ENCODE assay signal across 9 mouse cellular contexts in genomic region chr2:35322404-35323164, GRCm38 (mm10). TPM values are rescaled to one million over a fixed set of nuclear protein-coding genes. Genes with fewer than 3 reads are reported as not detected.
DNase-seq lines count a peak whose midpoint lies in the region; ATAC-seq and TF ChIP-seq lines count a peak whose summit lies in the region.
"Had no signal": no experiment of that assay in that cellular context is flagged by ENCODE, and none has a peak within 500 bp of the region (broad histone marks: within the 10 kb centered on the region; RNA-seq: fewer than 3 reads in every experiment).

No protein-coding gene starts in this region.

- H3K9ac ChIP-seq in forebrain, embryonic 13.5 days: no peak overlapping the region; the same call in 1 of the 2 replicates
- 0 out of 2 replicates have a peak overlapping the region, but pooled peaks have one; percentile 5 for H3K9ac ChIP-seq in neural tube, embryonic 13.5 days
- no peak overlapping the region for H3K9ac ChIP-seq in lung, embryonic 14.5 days
- 0 out of 2 replicates have a peak overlapping the region, but pooled peaks have one; percentile 31 for H3K9ac ChIP-seq in stomach, postnatal 0 days (ENCODE audit: low read length)
- H3K9ac ChIP-seq: limb, embryonic 12.5 days had no signal

- peaks cover 13% of the 10 kb centered on the region for H3K4me1 ChIP-seq in forebrain, embryonic 13.5 days
- peaks cover 9% of the 10 kb centered on the region for H3K4me1 ChIP-seq in forebrain, embryonic 10.5 days
- peaks cover 24% of the 10 kb centered on the region for H3K4me1 ChIP-seq in neural tube, embryonic 13.5 days (replicated peaks)
- no peaks in the 10 kb centered on the region for H3K4me1 ChIP-seq in lung, embryonic 14.5 days (ENCODE audit: insufficient read depth)
- H3K4me1 ChIP-seq in stomach, postnatal 0 days (replicated peaks; ENCODE audit: control insufficient read depth, insufficient read depth): no peaks in the 10 kb centered on the region; the same call in 1 of the 2 replicates
- H3K4me1 ChIP-seq: limb, embryonic 12.5 days had no signal

- H3K27ac ChIP-seq in forebrain, embryonic 13.5 days: peak overlapping the region; percentile 45; the same call in 1 of the 2 replicates
- no peak overlapping the region for H3K27ac ChIP-seq in forebrain, embryonic 10.5 days
- H3K27ac ChIP-seq in neural tube, embryonic 13.5 days (replicated peaks): peak overlapping the region; percentile 43
- no peak overlapping the region for H3K27ac ChIP-seq in lung, embryonic 14.5 days (ENCODE audit: low read depth)
- H3K27ac ChIP-seq in stomach, postnatal 0 days (replicated peaks): peak overlapping the region; percentile 81
- H3K27ac ChIP-seq: limb, embryonic 12.5 days had no signal

- no peak for TF ChIP-seq CTCF in lung, embryonic 14.5 days (IDR thresholded peaks at IDR 0.05; ENCODE audit: low read depth)
- TF ChIP-seq CTCF in stomach, postnatal 0 days (IDR thresholded peaks at IDR 0.05; ENCODE audit: low read depth): no peak

- H3K27me3 ChIP-seq in forebrain, embryonic 13.5 days: no peaks in the 10 kb centered on the region
- no peaks in the 10 kb centered on the region; the same call in 1 of the 2 replicates for H3K27me3 ChIP-seq in forebrain, embryonic 10.5 days (ENCODE audit: poor library complexity, severe bottlenecking)
- no peaks in the 10 kb centered on the region for H3K27me3 ChIP-seq in neural tube, embryonic 13.5 days
- H3K27me3 ChIP-seq in lung, embryonic 14.5 days (ENCODE audit: insufficient read depth, low read length): no peaks in the 10 kb centered on the region
- no peaks in the 10 kb centered on the region; the same call in 1 of the 2 replicates for H3K27me3 ChIP-seq in stomach, postnatal 0 days (ENCODE audit: control insufficient read depth, insufficient read depth, low read length)

- DNase-seq in forebrain, embryonic 10.5 days (ENCODE audit: extremely low spot score, low spot score): no peak
- DNase-seq in neural tube, embryonic 10.5 days (ENCODE audit: extremely low spot score, low spot score): no peak
- DNase-seq in heart, adult 9 months (ENCODE audit: low spot score in 2 of 2): peak; percentile 75 to 76
- DNase-seq in lung, embryonic 14.5 days: peak; percentile 55
- peak; percentile 89 for DNase-seq in stomach, postnatal 0 days (ENCODE audit: low spot score)
- DNase-seq in right cerebral cortex, adult 18-20 months: no peak

- 52% methylated on average over 10 of the region's 10 CpGs for WGBS in forebrain, embryonic 13.5 days
- WGBS in forebrain, embryonic 10.5 days: 88% methylated on average over 10 of the region's 10 CpGs
- WGBS in neural tube, embryonic 13.5 days: 70% methylated on average over 10 of the region's 10 CpGs
- WGBS in lung, embryonic 14.5 days: 51% methylated on average over 10 of the region's 10 CpGs
- 36% methylated on average over 10 of the region's 10 CpGs for WGBS in stomach, postnatal 0 days

- peak; percentile 45; the same call in 1 of the 2 replicates for ATAC-seq in forebrain, embryonic 13.5 days
- ATAC-seq in neural tube, embryonic 13.5 days (ENCODE audit: low read depth): 0 out of 2 replicates have a peak, but pooled peaks have one; percentile 27
- peak; percentile 56; the same call in 1 of the 2 replicates for ATAC-seq in lung, embryonic 14.5 days (ENCODE audit: insufficient read depth)
- peak; percentile 92 for ATAC-seq in stomach, postnatal 0 days (ENCODE audit: low FRiP score, low TSS enrichment)

- H3K36me3 ChIP-seq in forebrain, embryonic 13.5 days (ENCODE audit: poor library complexity, severe bottlenecking): no peaks in the 10 kb centered on the region
- H3K36me3 ChIP-seq in forebrain, embryonic 10.5 days (replicated peaks): no peaks in the 10 kb centered on the region
- H3K36me3 ChIP-seq in neural tube, embryonic 13.5 days: no peaks in the 10 kb centered on the region
- H3K36me3 ChIP-seq in lung, embryonic 14.5 days (ENCODE audit: insufficient read depth): peaks cover 17% of the 10 kb centered on the region
- H3K36me3 ChIP-seq in stomach, postnatal 0 days (ENCODE audit: control insufficient read depth, insufficient read depth, low read length): peaks cover 16% of the 10 kb centered on the region

- no peak for TF ChIP-seq EP300 in stomach, postnatal 0 days (optimal IDR thresholded peaks at IDR 0.05)

- H3K4me3 ChIP-seq in forebrain, embryonic 13.5 days: no peak overlapping the region
- H3K4me3 ChIP-seq in forebrain, embryonic 10.5 days: no peak overlapping the region
- H3K4me3 ChIP-seq in neural tube, embryonic 13.5 days: no peak overlapping the region
- no peak overlapping the region for H3K4me3 ChIP-seq in lung, embryonic 14.5 days (ENCODE audit: low read depth, low read length)
- no peak overlapping the region for H3K4me3 ChIP-seq in stomach, postnatal 0 days (ENCODE audit: low read depth, low read length)
- H3K4me3 ChIP-seq: limb, embryonic 12.5 days had no signal

- no peaks in the 10 kb centered on the region for H3K9me3 ChIP-seq in forebrain, embryonic 13.5 days (replicated peaks)
- no peaks in the 10 kb centered on the region for H3K9me3 ChIP-seq in forebrain, embryonic 10.5 days
- H3K9me3 ChIP-seq in neural tube, embryonic 13.5 days: no peaks in the 10 kb centered on the region
- no peaks in the 10 kb centered on the region for H3K9me3 ChIP-seq in lung, embryonic 14.5 days (ENCODE audit: low read depth, low read length)
- no peaks in the 10 kb centered on the region for H3K9me3 ChIP-seq in stomach, postnatal 0 days (ENCODE audit: control insufficient read depth, low read length)
- H3K9me3 ChIP-seq: limb, embryonic 12.5 days had no signal

- no peak overlapping the region for H3K4me2 ChIP-seq in forebrain, embryonic 13.5 days
- H3K4me2 ChIP-seq in neural tube, embryonic 13.5 days: no peak overlapping the region
- H3K4me2 ChIP-seq in lung, embryonic 14.5 days: no peak overlapping the region
- peak overlapping the region; percentile 8; the same call in 1 of the 2 replicates for H3K4me2 ChIP-seq in stomach, postnatal 0 days (replicated peaks; ENCODE audit: low read depth)
- H3K4me2 ChIP-seq: limb, embryonic 12.5 days had no signal

RNA-seq across cellular contexts. Expression of gene Stom, which starts 14.2 kb away (rescaled TPM):
- polyA plus RNA-seq in forebrain, embryonic 13.5 days (2015; fragmentation: Nextera tagmentation; extraction: Ambion mirVana): 8.0 and 9.4 TPM in 2 replicates
- polyA plus RNA-seq in forebrain, embryonic 10.5 days (2016; fragmentation: Nextera tagmentation; extraction: Ambion mirVana): 10.1 and 10.5 TPM in 2 replicates
- polyA plus RNA-seq in neural tube, embryonic 13.5 days (2015; fragmentation: Nextera tagmentation; extraction: Ambion mirVana): 13.3 and 16.5 TPM in 2 replicates
- 30.6 and 33.3 TPM in 2 replicates for polyA plus RNA-seq in lung, embryonic 14.5 days (2014; fragmentation: Nextera tagmentation; extraction: Ambion mirVana)
- polyA plus RNA-seq in stomach, postnatal 0 days (2015; fragmentation: Nextera tagmentation; extraction: Ambion mirVana): 53.5 and 56.9 TPM in 2 replicates

RNA-seq across cellular contexts. Expression of gene 4930568D16Rik, which starts 44.9 kb away (rescaled TPM):
- polyA plus RNA-seq in forebrain, embryonic 13.5 days (2015; fragmentation: Nextera tagmentation; extraction: Ambion mirVana): not detected in 2 replicates
- polyA plus RNA-seq in forebrain, embryonic 10.5 days (2016; fragmentation: Nextera tagmentation; extraction: Ambion mirVana): not detected in 2 replicates
- polyA plus RNA-seq in neural tube, embryonic 13.5 days (2015; fragmentation: Nextera tagmentation; extraction: Ambion mirVana): not detected in 2 replicates
- polyA plus RNA-seq in lung, embryonic 14.5 days (2014; fragmentation: Nextera tagmentation; extraction: Ambion mirVana): not detected in 2 replicates
- not detected in 2 replicates for polyA plus RNA-seq in stomach, postnatal 0 days (2015; fragmentation: Nextera tagmentation; extraction: Ambion mirVana)
- polyA plus RNA-seq: limb, embryonic 12.5 days had no signal

Comparison
In these comparisons a context has a peak if more than half of its experiments do, and no peak if none do; other contexts are left out.
1. H3K27ac ChIP-seq: peak in forebrain, embryonic 13.5 days (single experiment), neural tube, embryonic 13.5 days (single experiment) and stomach, postnatal 0 days (single experiment); none in forebrain, embryonic 10.5 days (single experiment) and lung, embryonic 14.5 days (single experiment).
2. ATAC-seq: peak in every context shown above with its lines; median percentile 92 in stomach, postnatal 0 days; 56 in lung, embryonic 14.5 days; 45 in forebrain, embryonic 13.5 days; 27 in neural tube, embryonic 13.5 days.
3. H3K9ac ChIP-seq: peak in neural tube, embryonic 13.5 days (single experiment) and stomach, postnatal 0 days (single experiment); none in forebrain, embryonic 13.5 days (single experiment) and lung, embryonic 14.5 days (single experiment).
4. DNase-seq: peak in heart, adult 9 months (2 of 2), lung, embryonic 14.5 days (single experiment) and stomach, postnatal 0 days (single experiment); none in forebrain, embryonic 10.5 days (single experiment), neural tube, embryonic 10.5 days (single experiment) and right cerebral cortex, adult 18-20 months (single experiment).